In the genomic region with DNA sequence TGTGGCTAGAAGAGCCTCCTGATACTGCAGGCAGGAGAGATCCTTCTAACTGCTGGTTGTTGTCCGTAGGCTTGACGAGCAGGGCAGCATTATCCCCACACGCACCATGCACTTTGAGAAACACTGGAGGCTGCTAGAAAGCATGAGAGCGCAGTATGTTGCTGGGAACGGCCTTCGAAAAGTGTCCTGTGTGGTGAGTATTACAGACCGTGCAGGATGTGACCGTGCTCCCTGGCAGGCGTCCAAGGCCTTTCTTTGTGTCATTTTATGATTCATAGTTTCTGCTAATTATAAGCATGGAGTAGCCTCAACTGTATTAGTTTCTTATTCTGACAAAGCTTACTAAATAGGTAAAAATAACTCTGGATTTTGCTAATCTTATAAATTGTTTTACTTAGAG, we compare ENCODE assay signal across 8 mouse cellular contexts. TPM values are rescaled to one million over a fixed set of nuclear protein-coding genes. Genes with fewer than 3 reads are reported as not detected.
DNase-seq lines count a peak whose midpoint lies in the region; ATAC-seq and TF ChIP-seq lines count a peak whose summit lies in the region.

No protein-coding gene starts in this region.

- H3K27ac ChIP-seq in heart, embryonic 13.5 days (replicated peaks), result peak overlapping the region; percentile 29; the same call in 1 of the 2 replicates
- H3K27ac ChIP-seq in forebrain, postnatal 0 days (ENCODE audit: low read depth, low read length), result no peak overlapping the region

- TF ChIP-seq CTCF in forebrain, postnatal 0 days (IDR thresholded peaks at IDR 0.05; ENCODE audit: low read depth), result no peak

- H3K36me3 ChIP-seq in heart, embryonic 13.5 days, result peaks cover 84% of the 10 kb centered on the region
- H3K36me3 ChIP-seq in forebrain, postnatal 0 days (ENCODE audit: insufficient read depth), result peaks cover 73% of the 10 kb centered on the region

- H3K27me3 ChIP-seq in heart, embryonic 13.5 days (replicated peaks), result no peaks in the 10 kb centered on the region
- no peaks in the 10 kb centered on the region for H3K27me3 ChIP-seq in forebrain, postnatal 0 days (ENCODE audit: insufficient read depth, low read length)

- no peak for ATAC-seq in heart, embryonic 13.5 days (ENCODE audit: extremely low read depth, insufficient number of reproducible peaks, low FRiP score, low TSS enrichment)
- no peak for ATAC-seq in activated CD4-positive, CD25-positive, alpha-beta regulatory T cell, adult 4 months
- ATAC-seq in forebrain, postnatal 0 days, result no peak

- DNase-seq in lung, adult 18-20 months, result peak; percentile 31 to 46
- DNase-seq in lung, postnatal 25 days (ENCODE audit: low spot score), result no peak
- peak; percentile 93 for DNase-seq in adrenal gland, postnatal 14 days
- peak; percentile 77 to 82 for DNase-seq in kidney, postnatal 4 days
- no peak for DNase-seq in forebrain, postnatal 0 days
- DNase-seq in yolk sac, embryonic 10.5 days (ENCODE audit: low spot score), result no peak

- H3K9me3 ChIP-seq in heart, embryonic 13.5 days, result no peaks in the 10 kb centered on the region
- H3K9me3 ChIP-seq in forebrain, postnatal 0 days (ENCODE audit: low read length), result no peaks in the 10 kb centered on the region

- H3K4me3 ChIP-seq in heart, embryonic 13.5 days, result no peak overlapping the region
- no peak overlapping the region for H3K4me3 ChIP-seq in forebrain, postnatal 0 days (ENCODE audit: low read depth, low read length)

- peaks cover 5% of the 10 kb centered on the region; the same call in 1 of the 2 replicates for H3K4me1 ChIP-seq in heart, embryonic 13.5 days
- H3K4me1 ChIP-seq in forebrain, postnatal 0 days (ENCODE audit: insufficient read depth), result no peaks in the 10 kb centered on the region

- H3K4me2 ChIP-seq in heart, embryonic 13.5 days, result no peak overlapping the region
- no peak overlapping the region for H3K4me2 ChIP-seq in forebrain, postnatal 0 days (ENCODE audit: low read depth)

- 53% methylated on average over 9 of the region's 9 CpGs for WGBS in heart, embryonic 13.5 days
- WGBS in forebrain, postnatal 0 days, result 66% methylated on average over 9 of the region's 9 CpGs

- no peak overlapping the region for H3K9ac ChIP-seq in heart, embryonic 13.5 days
- H3K9ac ChIP-seq in forebrain, postnatal 0 days, result no peak overlapping the region

RNA-seq across cellular contexts. Expression of a gene that starts 32.0 kb away (rescaled TPM):
- 57.5 and 66.8 TPM in 2 replicates for total RNA-seq in adrenal gland, postnatal 14 days (2021)
- polyA plus RNA-seq in heart, embryonic 13.5 days (2015; fragmentation: Nextera tagmentation; extraction: Ambion mirVana), result 65.8 and 71.1 TPM in 2 replicates
- polyA plus RNA-seq in activated CD4-positive, CD25-positive, alpha-beta regulatory T cell, adult 4 months (2017; shearing (Covaris generic)), result 10 to 100 TPM; 68.8 to 78.4 TPM
- total RNA-seq in forebrain, postnatal 0 days (2014; rRNA removed), result 65.0 and 76.6 TPM in 2 replicates
- 62.7 and 78.1 TPM in 2 replicates for polyA plus RNA-seq in forebrain, postnatal 0 days (2015; fragmentation: Nextera tagmentation; extraction: Ambion mirVana)

Comparison
In these comparisons a context has a peak if more than half of its experiments do, and no peak if none do; other contexts are left out.
1. DNase-seq: peak in lung, adult 18-20 months (2 of 2), adrenal gland, postnatal 14 days (single experiment) and kidney, postnatal 4 days (2 of 2); none in lung, postnatal 25 days (single experiment), forebrain, postnatal 0 days (single experiment) and yolk sac, embryonic 10.5 days (single experiment).